Mouse (Mus musculus) lung, postnatal 4 days (tissue): ENCODE measurements around the gene Actr3b.

Source experiments
- DNase-seq, 2 experiments: peaks; one replicate each; pipeline ENCODE4 v3.0.0; 2021

Gene Actr3b

DNA sequence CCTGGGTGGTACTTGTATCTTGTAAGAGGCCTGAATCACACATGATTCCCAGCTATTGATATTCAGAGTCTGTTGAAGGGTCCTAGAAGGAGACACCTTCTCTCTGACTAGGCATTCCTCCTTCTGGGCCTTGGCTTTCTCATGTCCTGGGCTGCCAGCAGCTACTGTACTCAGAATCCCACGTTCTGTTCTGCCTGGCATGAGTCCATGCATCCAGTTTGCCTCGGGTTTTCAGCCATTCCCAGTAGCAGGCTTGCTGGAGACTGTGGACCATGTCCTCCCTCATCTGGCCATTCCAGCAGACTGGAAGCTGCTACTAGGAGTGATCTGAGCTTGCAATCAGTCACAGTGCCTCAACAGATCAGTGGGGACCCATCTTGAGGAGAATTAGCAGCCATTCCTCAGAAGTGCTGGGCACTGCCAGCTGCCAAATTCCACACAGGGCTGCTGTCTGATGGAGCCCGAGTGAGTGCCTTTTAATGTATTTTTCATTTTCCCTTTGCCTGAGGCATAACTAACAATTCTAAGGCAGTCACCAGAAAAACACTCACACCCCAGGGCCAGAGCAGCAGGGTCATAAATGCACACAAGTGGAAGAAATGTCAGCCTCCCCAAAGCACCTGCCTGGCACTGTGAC lies 130.1 kb downstream of the Actr3b start:
- no peak for DNase-seq

DNA sequence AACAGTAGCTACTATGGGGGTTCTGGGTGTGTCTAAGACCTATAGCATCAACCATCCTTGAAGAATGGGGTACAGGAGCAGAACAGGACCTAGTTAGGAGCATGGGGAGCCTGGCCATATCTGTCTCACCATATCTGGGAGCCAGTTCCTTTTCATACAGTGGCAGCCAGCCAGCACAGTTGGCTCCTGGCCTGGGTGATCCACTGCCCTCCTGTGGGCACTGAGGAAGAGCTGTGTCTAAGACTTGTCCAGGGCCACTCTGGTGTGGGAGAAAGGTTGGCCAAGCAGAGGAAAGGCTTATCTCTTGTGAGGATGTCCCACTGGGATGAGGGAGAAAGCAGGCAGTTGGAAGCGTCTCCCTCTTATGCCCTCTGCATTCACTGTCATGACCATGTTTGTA lies 131.5 kb downstream of the Actr3b start:
- no peak for DNase-seq
